Comparison of ENCODE assay signal across 19 mouse cellular contexts in genomic region chr8:96834673-96835072, GRCm38 (mm10).
"Had no signal": no experiment of that assay in that cellular context is flagged by ENCODE, and none has a peak within 500 bp of the region (broad histone marks: within the 10 kb centered on the region; RNA-seq: fewer than 3 reads in every experiment).

No protein-coding gene starts in this region.

- ATAC-seq: midbrain, embryonic 16.5 days had no signal

- H3K4me3 ChIP-seq: midbrain, embryonic 10.5 days; midbrain, embryonic 12.5 days; myocyte; neural tube, embryonic 13.5 days; neural tube, embryonic 15.5 days had no signal

- H3K27me3 ChIP-seq: neural tube, embryonic 13.5 days; neural tube, embryonic 15.5 days had no signal

- H3K36me3 ChIP-seq: midbrain, embryonic 10.5 days; midbrain, embryonic 12.5 days; neural tube, embryonic 13.5 days; neural tube, embryonic 15.5 days had no signal

- H3K9me3 ChIP-seq: midbrain, embryonic 10.5 days; midbrain, embryonic 12.5 days; neural tube, embryonic 13.5 days; neural tube, embryonic 15.5 days had no signal

- H3K4me1 ChIP-seq: midbrain, embryonic 12.5 days; neural tube, embryonic 13.5 days; neural tube, embryonic 15.5 days had no signal

- DNase-seq: lung, adult 18-20 months; lung, embryonic 14.5 days; lung, postnatal 10 days; lung, postnatal 4 days; midbrain, embryonic 14.5 days; retina, postnatal 1 day; right cerebral cortex, adult 18-20 months; right cerebral cortex, postnatal 25 days; right cerebral cortex, postnatal 4 days; spleen, adult 18-20 months; thymus, adult 18-20 months; thymus, postnatal 14 days; thymus, postnatal 36 days had no signal

- H3K4me2 ChIP-seq: lung, embryonic 14.5 days; midbrain, embryonic 12.5 days; neural tube, embryonic 13.5 days; neural tube, embryonic 15.5 days had no signal

- H3K9ac ChIP-seq: lung, embryonic 14.5 days; midbrain, embryonic 12.5 days; neural tube, embryonic 13.5 days; neural tube, embryonic 15.5 days had no signal

- H3K27ac ChIP-seq: midbrain, embryonic 10.5 days; midbrain, embryonic 12.5 days; neural tube, embryonic 13.5 days; neural tube, embryonic 15.5 days had no signal
